Mouse (Mus musculus) urinary bladder, adult 18-20 months (tissue): ENCODE measurements around the gene Cacna1d.

Experiments
- DNase-seq, 2 experiments: peaks; one replicate each; pipeline ENCODE4 v3.0.0; 2022; ENCODE audit warnings: low spot score in 2 of 2, mixed read lengths in 2 of 2

The Cacna1d gene

DNA sequence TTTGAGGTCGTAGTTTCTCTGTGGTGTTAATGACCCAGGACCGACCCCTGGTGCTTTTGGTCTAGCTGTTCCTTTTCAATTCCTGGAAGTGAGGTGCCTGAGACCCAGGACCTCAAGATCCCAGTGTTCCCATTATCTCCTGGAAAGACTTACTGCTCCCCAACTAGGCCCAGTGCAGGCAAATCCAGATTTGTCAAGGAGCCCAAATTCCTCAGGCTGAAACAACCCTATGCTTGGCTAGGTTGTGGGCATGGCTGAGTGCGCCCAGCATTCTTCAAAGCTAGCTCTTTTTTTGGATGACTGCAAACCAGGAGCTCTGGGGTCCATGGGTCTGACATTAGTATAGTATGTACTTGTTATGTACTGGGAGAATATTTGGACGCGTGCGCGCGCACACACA, 471.9 kb downstream of the Cacna1d start:
- no peak for DNase-seq

- DNase-seq: no peak
Measured at GRCm38 (mm10) chr14:30018846-30019245, 472.4 kb downstream of the Cacna1d start.

- DNase-seq: no peak
Measured at GRCm38 (mm10) chr14:30018463-30018801, 472.8 kb downstream of the Cacna1d start.

- DNase-seq: no peak
Measured at GRCm38 (mm10) chr14:30017794-30018462, 473.3 kb downstream of the Cacna1d start.

DNA sequence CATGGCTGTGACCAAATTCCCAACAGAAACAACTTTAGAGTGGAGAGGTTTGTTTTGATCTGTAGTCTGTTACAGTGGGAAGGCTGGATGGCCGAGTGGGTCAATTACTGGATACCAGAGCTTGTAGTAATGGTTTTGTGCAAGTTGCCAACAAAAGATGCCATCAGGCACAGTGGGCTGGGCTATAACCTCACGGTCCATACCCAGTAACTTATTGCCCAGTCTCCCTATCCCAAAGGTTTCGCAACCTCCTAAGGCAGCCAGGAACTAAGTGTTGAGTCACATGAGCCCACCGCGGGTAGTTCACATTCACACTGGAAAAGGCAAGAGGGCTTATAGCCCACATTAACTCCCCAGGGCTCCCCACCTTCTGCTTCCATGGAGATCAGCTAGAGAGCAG, 474.6 kb downstream of the Cacna1d start:
- no peak for DNase-seq

- DNase-seq: no peak
Measured at GRCm38 (mm10) chr14:30015008-30015407, 476.2 kb downstream of the Cacna1d start.

- no peak for DNase-seq
Measured at GRCm38 (mm10) chr14:30014487-30014886, 476.8 kb downstream of the Cacna1d start.

- no peak for DNase-seq
Measured at GRCm38 (mm10) chr14:30011886-30012560, 479.2 kb downstream of the Cacna1d start.

DNA sequence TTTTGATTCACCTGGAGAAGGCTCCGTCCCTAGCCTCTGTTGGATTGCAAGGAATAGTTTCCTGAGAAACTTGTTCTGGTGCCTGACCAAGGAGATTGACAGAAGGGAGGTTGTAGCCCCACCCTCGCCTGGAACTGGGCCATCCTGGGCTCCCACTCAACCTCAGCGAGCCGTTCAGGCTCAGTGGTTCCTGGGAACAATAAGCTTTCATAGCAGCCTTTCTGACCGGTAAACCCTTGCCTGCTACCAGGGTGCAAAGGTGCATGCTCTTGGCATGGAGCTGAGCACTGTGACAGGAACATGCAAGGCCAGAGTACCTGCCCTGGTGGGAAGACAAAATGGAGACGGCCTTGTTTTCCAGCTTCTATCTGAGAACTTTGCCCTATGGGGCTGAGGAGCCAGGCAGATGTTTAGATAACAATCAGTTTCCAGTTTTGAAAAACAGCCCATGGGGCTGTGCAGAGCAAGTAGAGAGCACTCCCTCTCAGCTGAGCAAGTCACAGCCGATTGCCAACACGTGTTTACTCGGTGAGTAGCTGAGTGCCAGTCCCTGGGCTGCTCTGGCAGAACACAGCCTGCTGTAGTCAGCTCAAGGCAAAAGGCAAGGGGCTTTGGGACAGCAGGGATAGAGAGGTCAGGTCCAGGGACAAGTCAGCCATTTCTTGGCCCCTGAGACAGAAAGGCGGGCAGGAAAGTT, 481.2 kb downstream of the Cacna1d start:
- peak; percentile 21 to 22 for DNase-seq

DNA sequence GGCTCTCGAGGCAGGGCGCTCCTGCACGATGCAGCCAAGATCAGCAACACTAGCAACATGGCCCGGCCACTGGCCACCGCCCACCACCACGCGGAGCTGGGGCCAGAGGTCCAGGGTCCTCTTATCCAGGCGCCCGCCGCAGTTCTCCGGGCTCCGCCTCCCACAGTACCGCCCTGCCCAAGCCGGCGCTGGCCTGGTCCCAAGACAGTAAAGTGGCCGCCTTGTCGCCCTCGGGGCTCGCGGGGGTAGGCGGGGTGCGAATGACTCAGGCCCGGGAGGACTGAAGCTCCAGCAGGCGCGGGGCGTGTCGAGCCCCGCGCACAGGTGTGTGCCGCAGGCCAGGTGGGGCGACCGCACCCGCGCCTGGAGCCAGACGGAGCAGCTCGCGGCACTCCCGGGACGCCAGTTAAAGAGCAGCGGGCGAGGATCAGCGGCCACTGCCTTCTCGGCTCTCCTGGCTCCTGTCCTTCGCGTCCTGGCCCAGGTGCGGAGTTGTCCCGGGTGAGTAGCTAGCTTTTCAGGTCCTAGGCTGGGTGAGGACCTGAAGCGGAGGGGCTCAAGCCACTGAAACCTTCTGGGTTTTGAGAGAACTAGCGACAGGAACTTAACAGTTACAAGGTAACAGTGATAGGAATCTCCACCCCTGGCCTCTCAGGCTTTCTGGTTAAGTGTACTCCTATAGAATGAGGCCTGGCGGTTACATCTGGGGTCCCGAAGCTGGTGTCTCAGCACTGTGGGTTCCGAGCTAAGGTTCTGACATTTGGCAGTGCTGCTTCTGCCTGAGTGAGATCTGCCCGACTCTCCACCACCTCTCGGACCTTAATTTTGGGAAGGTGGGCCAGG, 482.3 kb downstream of the Cacna1d start, which contains the start of the genes Il17rb and Chdh:
Gene Il17rb, minus strand, starts transcription at position 164 of the 843 bp plus-strand sequence.
Gene Chdh, plus strand, starts transcription at position 291 of the 843 bp plus-strand sequence.
- DNase-seq: peak; percentile 52 to 54

DNA sequence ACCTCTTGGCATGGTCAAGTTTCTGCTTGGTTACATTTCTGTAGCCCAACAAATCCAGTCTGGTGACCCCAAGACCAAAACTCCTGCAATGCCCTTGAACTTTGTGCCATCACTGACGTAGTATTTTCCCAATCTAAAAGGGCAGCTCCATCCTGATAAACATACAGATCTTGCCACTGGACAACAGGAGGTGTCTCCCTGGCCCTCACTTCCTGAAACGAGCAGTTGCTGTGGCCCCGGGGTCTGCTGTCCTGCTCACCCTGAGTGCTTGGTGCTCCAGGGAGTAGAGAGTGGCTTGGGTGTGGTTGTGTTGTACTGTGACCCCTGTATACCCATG, 491.8 kb downstream of the Cacna1d start:
- no peak for DNase-seq

DNA sequence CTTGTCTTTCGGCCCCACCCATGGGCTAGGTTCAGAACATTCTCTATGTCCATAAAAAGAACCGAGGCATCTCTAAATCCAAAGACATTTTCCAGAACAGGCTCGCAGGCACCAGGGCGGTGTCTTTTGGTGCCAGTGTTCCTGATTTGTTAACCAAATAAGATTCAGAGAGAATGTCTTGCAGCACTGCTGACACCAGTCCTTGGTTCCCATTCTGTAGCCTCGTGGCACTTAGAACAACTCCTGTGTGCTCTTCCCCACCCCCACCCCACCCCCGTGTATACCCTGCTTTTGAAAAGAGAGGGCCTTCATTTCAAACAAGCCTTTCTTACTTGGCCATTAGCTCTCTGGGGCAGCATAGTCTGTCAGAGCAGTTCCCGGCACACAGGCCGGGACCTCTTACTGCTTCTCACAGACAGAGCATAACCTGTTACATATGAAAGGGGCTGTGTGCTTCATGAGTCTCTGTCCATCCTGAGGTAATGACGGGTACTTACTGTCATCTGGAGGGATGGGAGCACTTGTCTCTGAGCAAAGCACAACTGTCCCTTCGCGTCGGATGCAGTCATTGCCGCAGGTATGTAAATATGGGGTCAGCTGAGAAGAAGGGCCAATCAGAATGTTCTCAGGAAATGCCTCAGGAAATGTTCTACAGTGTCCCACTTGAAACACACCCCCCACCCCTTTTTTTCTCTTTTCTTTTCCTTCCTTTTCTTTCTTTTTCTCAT, 492.3 kb downstream of the Cacna1d start:
- no peak for DNase-seq

DNA sequence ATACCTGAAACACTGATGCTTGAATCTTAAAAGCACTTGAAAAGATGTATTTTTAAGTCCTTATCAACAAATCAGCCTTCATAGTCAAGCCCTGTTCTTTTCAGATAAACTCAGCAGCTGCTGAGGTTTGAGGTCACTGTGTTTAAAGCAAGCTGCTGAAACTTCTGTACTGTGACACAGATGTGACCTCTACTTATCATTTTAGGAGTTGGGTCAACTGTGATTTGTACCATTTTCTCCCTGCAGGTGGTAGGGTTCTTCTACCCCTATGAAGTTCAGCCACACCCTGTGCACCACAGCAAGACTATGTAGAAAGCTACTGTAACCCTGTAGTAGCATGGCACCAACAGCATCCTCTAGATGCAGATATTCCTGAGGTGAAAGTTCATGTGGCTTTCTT, 493.9 kb downstream of the Cacna1d start:
- DNase-seq: no peak

- no peak for DNase-seq
Measured at GRCm38 (mm10) chr14:29996000-29996751, 495.1 kb downstream of the Cacna1d start.

DNA sequence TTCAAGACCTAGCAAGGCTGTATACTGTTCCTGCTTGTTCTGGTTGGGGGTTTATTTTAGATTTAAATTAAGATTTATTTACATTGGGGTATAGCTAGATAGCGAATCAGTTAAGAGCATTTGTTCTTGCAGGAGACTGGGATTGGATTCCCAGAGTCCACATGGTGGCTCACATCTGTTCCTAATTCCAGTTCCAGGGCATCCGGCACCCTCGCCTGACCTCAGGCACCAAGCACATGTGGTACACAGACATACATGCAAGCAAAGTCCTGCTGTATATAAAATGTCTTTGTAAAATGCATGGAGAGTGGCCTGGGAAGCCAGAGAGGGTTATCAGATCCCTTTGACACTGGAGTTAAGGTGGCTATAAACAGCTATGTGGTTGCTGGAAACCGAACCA, 496.3 kb downstream of the Cacna1d start:
- DNase-seq: no peak
